Mouse (Mus musculus) midbrain, embryonic 14.5 days (tissue): ENCODE measurements at regions not wholly inside any gene's neighbourhood (a gene's known extent, or its start where the extent isn't known, plus 50 kb on each side); places are given as distances from the start of the nearest gene placed in this dataset.

ENCODE experiments used
- ATAC-seq: fragments of 200-750 bp; cut with Nextera tagmentation; 2 replicates; pipeline ENCODE4 v1.8.0; 2017; ENCODE audit warnings: moderate number of reproducible peaks, moderate library complexity; ENCODE audit not compliant: low FRiP score, low TSS enrichment
- DNase-seq: peaks from one replicate; pipeline ENCODE4 v3.0.0-alpha.2; 2015
- H3K27ac ChIP-seq: fragments of 300-500 bp; sonication (generic); replicated peaks from 2 replicates; pipeline ENCODE4 v1.5.1; 2014; ENCODE audit warnings: mild to moderate bottlenecking, low read depth, low read length, moderate library complexity
- H3K27me3 ChIP-seq: fragments of 300-500 bp; sonication (generic); 2 replicates; pipeline ENCODE4 v1.6.1; 2014; ENCODE audit warnings: low read length, control low read depth, mixed read lengths; ENCODE audit not compliant: control insufficient read depth, insufficient read depth
- H3K36me3 ChIP-seq: fragments of 300-500 bp; sonication (generic); 2 replicates; pipeline ENCODE4 v1.6.1; 2014; ENCODE audit warnings: low read length, control low read depth; ENCODE audit not compliant: control insufficient read depth, insufficient read depth
- H3K4me1 ChIP-seq: fragments of 300-500 bp; sonication (generic); 2 replicates; pipeline ENCODE4 v1.6.1; 2014; ENCODE audit warnings: mild to moderate bottlenecking, antibody characterized with exemption, low read length, control low read depth; ENCODE audit not compliant: control insufficient read depth, insufficient read depth
- H3K4me2 ChIP-seq: fragments of 300-500 bp; sonication (generic); 2 replicates; pipeline ENCODE4 v1.6.1; 2014; ENCODE audit warnings: mild to moderate bottlenecking, low read length, moderate library complexity
- H3K4me3 ChIP-seq: fragments of 300-500 bp; sonication (generic); replicated peaks from 2 replicates; pipeline ENCODE4 v1.5.1; 2014; ENCODE audit warnings: low read depth, low read length
- H3K9ac ChIP-seq: fragments of 300-500 bp; sonication (generic); replicated peaks from 2 replicates; pipeline ENCODE4 v1.6.1; 2014; ENCODE audit warnings: mild to moderate bottlenecking, low read length, moderate library complexity
- H3K9me3 ChIP-seq: fragments of 300-500 bp; sonication (generic); 2 replicates; pipeline ENCODE4 v1.6.1; 2016; ENCODE audit warnings: low read length, control low read depth, mixed read lengths; ENCODE audit not compliant: control insufficient read depth
- WGBS: fragments of 180-500 bp; shearing (Covaris S2); extraction: QIAGEN DNeasy Blood & Tissue Kit; methylation state at CpG from one replicate; pipeline ENCODE4 v1.1.7; 2014; 5-methylcytosine and 5-hydroxymethylcytosine counted together

DNA sequence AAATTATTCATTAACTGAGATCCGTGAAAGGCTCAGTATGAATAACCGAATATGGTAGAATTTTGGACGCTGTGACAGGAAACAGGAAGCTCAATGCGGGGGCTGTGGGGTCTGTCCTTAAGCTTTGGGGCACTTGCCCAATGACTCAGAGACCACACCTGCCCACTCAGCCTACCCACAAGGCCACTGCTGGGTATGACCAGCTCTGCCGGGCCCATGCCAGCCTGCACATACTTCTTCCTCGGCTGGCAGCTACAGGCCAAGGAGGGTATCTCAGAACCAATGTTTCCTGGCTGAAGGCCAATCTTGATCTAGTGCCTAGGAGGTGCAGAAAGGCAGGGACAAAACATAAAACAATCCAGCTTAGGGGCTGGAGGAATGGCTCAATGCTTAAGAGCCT lies 230.9 kb upstream of the Serp2 start:
- no peaks in the 10 kb centered on the region for H3K27me3 ChIP-seq
- 96% methylated on average over 6 of the region's 6 CpGs for WGBS

DNA sequence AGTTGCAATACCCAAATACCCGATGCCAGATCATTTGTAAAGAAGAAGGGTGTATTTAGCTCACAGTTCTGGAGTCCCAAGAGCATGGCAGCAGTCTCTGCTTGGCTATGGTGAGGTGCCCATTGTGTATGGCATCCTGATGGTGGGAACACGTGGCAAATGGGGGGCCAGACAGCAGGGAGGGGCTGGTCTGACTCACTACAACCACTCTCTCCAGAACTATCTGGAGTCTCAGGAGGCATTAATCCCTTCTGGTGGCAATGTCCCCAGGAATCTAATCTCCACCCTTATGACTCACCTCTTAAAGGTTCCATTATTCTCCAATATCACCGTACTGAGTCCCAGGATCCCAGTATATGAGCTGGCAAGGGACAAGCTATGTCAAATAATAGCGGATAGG lies 229.5 kb upstream of the Serp2 start:
- no peak for DNase-seq
- H3K36me3 ChIP-seq, result no peaks in the 10 kb centered on the region
- H3K4me2 ChIP-seq, result no peak overlapping the region
- no peak for ATAC-seq
- no peak overlapping the region for H3K27ac ChIP-seq
- H3K4me1 ChIP-seq, result peaks cover 2% of the 10 kb centered on the region; the same call in 1 of the 2 replicates
- H3K4me3 ChIP-seq, result no peak overlapping the region
- H3K9me3 ChIP-seq, result no peaks in the 10 kb centered on the region
- 94% methylated on average over 4 of the region's 4 CpGs for WGBS
- H3K9ac ChIP-seq, result no peak overlapping the region
- no peaks in the 10 kb centered on the region for H3K27me3 ChIP-seq

More for the DNA sequence above, 230.9 kb upstream of the Serp2 start:
- H3K9me3 ChIP-seq, result no peaks in the 10 kb centered on the region
- H3K4me1 ChIP-seq, result peaks cover 15% of the 10 kb centered on the region
- H3K4me2 ChIP-seq, result no peak overlapping the region
- H3K36me3 ChIP-seq, result no peaks in the 10 kb centered on the region
- H3K4me3 ChIP-seq, result no peak overlapping the region
- H3K9ac ChIP-seq, result no peak overlapping the region
- ATAC-seq (no peak), DNase-seq (no peak)
- no peak overlapping the region for H3K27ac ChIP-seq

DNA sequence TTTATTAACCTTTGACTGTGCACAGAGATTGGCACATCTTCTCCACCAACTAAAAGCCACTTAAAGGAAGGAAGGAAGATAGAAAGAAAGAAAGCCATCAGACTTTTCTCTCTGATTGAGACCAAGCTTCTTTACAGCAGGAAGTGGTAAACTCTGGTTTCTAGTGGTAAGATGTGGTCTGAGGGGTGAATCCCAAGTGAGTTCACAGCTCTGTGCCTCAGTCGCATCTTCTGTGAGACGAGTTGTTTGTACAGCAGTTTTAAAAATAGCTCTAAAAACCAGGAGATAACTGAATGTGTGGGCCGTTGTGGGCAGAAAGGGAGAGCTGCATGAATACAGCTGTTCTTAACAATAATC lies 224.8 kb upstream of the Serp2 start:
- ATAC-seq (no peak), DNase-seq (no peak)
- H3K27me3 ChIP-seq, result no peaks in the 10 kb centered on the region
- H3K9me3 ChIP-seq, result no peaks in the 10 kb centered on the region
- no peaks in the 10 kb centered on the region for H3K36me3 ChIP-seq
- H3K4me2 ChIP-seq, result no peak overlapping the region
- no peak overlapping the region for H3K4me3 ChIP-seq
- no peak overlapping the region for H3K9ac ChIP-seq
- H3K27ac ChIP-seq, result peak overlapping the region; percentile 15; the same call in 1 of the 2 replicates
- WGBS, result 74% methylated on average over 3 of the region's 3 CpGs
- peaks cover 10% of the 10 kb centered on the region; the same call in 1 of the 2 replicates for H3K4me1 ChIP-seq

DNA sequence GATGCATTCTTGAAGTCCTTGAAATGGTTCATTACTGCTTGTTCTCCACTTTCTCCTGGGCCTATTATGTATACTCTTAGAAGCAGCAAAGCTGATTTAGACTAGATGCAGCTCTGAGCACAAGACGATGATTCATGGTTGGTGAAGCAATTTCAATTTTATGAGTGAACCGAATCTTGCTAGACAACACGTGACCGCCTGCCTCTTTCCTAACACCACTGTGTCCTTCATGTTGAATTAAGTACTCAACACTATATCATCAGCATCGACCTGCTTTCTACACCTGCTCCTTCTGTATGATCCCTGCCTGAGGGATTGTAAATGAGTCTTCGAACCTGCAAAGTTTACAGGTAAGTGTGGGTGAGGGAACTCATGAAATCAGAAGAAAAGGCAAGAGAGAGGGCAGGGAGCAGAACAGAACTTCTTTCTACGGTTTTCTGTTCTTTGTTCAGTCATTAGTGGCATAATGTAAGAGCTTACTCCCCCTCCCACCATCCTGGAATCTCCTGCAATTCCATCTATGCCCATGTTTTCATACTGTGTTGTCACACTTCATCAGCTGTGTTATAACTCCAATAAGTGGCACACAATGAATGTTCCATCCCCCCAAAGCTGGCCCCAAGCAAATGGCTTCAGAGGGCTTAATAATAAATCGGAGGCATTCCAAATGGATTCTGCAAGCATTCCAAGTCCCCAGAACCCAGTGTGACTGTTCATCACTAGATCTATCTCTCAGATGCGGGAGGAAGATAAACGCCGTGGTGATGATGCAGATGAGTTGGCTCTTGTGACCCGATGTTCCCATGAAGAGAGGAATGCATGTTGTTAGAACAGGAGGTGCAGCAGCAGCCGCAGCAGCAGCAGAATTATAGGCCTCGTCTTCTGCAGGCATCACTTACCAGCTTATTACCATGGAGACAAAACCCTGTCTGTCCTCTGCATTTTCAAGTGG lies 224.2 kb upstream of the Serp2 start:
- 51% methylated on average over 14 of the region's 14 CpGs for WGBS
- ATAC-seq, result no peak
- Histone ChIP-seq H3K4me3 (no peak overlapping the region), H3K27ac (peak overlapping the region; percentile 15; the same call in 1 of the 2 replicates), H3K4me2 (no peak overlapping the region), H3K27me3 (no peaks in the 10 kb centered on the region), H3K9me3 (no peaks in the 10 kb centered on the region), H3K4me1 (peaks cover 10% of the 10 kb centered on the region; the same call in 1 of the 2 replicates), H3K36me3 (no peaks in the 10 kb centered on the region), H3K9ac (no peak overlapping the region)
- peak; percentile 42 for DNase-seq

DNA sequence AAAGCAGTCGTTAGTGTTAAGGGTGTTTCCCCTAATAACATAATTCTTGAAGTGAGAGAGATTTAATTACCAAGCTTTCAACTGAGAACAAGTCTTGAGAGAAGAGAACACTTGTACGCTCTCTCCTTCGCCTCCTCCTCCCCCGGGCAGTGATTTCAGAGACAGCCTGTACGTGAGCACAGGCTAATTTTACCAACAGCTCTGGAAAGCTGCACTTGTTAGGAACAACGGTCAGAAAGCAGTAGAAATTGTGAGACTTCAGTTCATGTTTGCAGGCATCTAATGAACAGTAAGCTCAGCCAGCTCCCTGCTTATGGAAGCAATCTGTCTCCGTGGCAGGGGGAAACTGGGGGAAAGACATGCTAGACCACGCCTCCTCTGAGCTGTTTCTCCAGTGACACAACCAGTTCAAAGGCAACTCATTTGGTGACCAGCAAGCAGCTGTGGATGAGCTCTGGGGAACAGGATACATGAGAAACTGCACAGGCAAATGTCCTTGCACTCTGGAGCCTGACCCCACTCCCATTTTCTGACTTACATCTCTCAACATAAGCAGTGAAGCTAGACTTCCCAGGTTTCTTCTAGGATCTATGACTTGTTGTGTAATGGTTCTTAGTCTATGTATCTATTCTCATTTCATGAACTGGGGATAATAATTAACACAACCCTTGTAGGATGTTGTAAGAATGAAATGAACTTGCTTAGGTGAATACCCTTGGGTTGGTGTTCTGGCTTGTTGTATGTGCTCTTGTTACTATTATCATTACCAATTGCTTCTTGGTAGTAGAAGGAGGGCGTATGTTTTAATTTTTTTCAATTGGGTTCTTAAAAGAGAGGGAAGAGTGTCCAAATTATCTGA lies 222.1 kb upstream of the Serp2 start:
- no peak for DNase-seq
- no peak overlapping the region for H3K4me3 ChIP-seq
- H3K27ac ChIP-seq, result no peak overlapping the region
- no peak overlapping the region for H3K9ac ChIP-seq
- no peak overlapping the region for H3K4me2 ChIP-seq
- H3K36me3 ChIP-seq, result no peaks in the 10 kb centered on the region
- 68% methylated on average over 9 of the region's 9 CpGs for WGBS
- no peaks in the 10 kb centered on the region for H3K27me3 ChIP-seq
- H3K4me1 ChIP-seq, result peaks cover 10% of the 10 kb centered on the region; the same call in 1 of the 2 replicates
- H3K9me3 ChIP-seq, result no peaks in the 10 kb centered on the region
- ATAC-seq, result no peak

DNA sequence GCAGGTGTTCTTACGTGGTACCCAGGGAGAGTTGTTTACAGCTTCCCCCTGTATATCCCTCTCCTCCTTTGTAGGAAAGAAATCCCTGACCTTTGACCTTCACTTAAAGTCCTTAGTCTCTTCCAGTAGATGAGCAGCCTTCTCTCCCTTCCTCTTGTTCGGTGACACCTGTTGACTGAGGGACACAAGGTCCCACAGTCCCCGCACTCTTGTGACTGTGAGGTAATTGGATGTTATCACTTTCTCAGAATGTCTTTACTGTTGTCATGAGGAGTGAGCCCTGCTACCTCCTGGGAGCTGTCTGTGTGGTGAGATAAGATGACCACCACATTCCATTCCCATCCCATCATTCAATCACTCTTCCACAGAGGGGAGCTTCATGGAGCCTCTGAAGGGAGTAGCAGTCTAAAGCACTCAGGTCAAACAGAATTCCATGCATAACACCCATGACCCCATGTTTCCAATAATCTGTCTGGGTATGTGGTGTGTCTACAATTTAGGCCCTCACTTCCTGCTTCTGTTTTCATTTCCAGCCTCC lies 218.8 kb upstream of the Serp2 start:
- no peak overlapping the region for H3K27ac ChIP-seq
- no peak overlapping the region for H3K4me3 ChIP-seq
- peaks cover 18% of the 10 kb centered on the region; the same call in 1 of the 2 replicates for H3K4me1 ChIP-seq
- DNase-seq, result no peak
- H3K4me2 ChIP-seq, result no peak overlapping the region
- no peak for ATAC-seq
- 75% methylated on average over 3 of the region's 3 CpGs for WGBS
- H3K36me3 ChIP-seq, result no peaks in the 10 kb centered on the region
- no peaks in the 10 kb centered on the region for H3K9me3 ChIP-seq
- no peaks in the 10 kb centered on the region for H3K27me3 ChIP-seq
- H3K9ac ChIP-seq, result no peak overlapping the region

DNA sequence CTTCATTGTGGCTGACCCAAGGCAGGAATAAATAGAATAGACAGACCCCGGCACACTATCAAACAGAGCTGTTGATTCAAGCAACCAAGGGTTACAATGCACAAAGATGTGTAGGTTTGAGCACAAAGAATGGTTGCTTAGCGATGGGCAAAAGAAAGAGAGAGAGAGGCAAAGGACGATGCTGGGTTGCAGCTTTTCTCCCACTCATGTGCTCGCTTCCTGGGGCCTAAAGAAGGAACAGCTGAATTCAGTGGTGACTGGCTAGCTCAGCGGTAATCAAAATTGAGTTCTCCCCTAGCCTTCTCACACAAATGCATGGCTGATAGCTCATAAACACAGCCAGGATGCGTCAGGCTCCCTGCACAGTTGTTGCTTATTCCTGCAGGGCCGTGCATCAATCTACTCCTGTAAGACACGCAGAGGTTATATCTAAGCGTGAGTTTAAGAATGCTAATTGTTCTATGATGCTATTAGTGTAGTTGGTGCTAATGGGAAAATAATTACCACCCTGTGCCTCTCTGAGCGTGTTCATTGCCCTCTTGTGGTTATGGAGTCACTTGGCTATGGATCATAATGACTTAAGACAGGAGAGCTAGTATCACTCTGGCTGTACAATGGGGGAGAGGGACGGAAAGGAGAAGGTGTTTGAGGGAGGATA lies 216.2 kb upstream of the Serp2 start:
- H3K9me3 ChIP-seq, result no peaks in the 10 kb centered on the region
- 33% methylated on average over 11 of the region's 11 CpGs for WGBS
- peaks cover 14% of the 10 kb centered on the region; the same call in 1 of the 2 replicates for H3K4me1 ChIP-seq
- no peaks in the 10 kb centered on the region for H3K27me3 ChIP-seq
- H3K27ac ChIP-seq, result peak overlapping the region; percentile 42; the same call in 1 of the 2 replicates
- no peak overlapping the region for H3K4me3 ChIP-seq
- no peak overlapping the region for H3K4me2 ChIP-seq
- no peak for ATAC-seq
- DNase-seq, result peak; percentile 51
- H3K9ac ChIP-seq, result no peak overlapping the region
- H3K36me3 ChIP-seq, result no peaks in the 10 kb centered on the region

DNA sequence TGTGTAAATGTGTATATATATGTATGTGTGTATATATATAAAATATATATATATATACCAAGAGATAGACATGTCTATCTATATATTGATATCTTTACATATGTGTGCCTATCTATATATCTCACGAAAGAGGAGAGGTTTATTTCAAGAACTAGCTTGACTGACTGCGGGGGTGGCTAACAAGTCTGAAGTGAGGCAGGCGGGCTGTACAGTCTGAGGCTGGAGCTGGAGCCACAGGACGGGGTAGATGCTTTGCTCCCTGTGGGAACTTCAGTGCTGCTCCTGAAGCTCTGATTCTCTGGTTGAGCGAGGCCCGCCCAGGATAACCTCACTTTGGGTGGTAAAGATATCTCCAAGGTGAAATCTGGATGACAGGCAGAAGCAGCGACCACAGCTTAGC lies 213.4 kb upstream of the Serp2 start:
- WGBS, result 90% methylated on average over 7 of the region's 7 CpGs
- DNase-seq, result no peak
- no peak overlapping the region for H3K4me2 ChIP-seq
- H3K36me3 ChIP-seq, result no peaks in the 10 kb centered on the region
- ATAC-seq, result no peak
- H3K27ac ChIP-seq, result no peak overlapping the region
- H3K9ac ChIP-seq, result no peak overlapping the region
- H3K27me3 ChIP-seq, result no peaks in the 10 kb centered on the region
- H3K4me3 ChIP-seq, result no peak overlapping the region
- no peaks in the 10 kb centered on the region for H3K9me3 ChIP-seq
- peaks cover 14% of the 10 kb centered on the region; the same call in 1 of the 2 replicates for H3K4me1 ChIP-seq
